Mouse (Mus musculus): ENCODE results near the gene Pipox. TPM values are rescaled to one million over a fixed set of nuclear protein-coding genes. Genes with fewer than 3 reads are reported as not detected.

Pipox gene
- 0.37 and 0.39 TPM in 2 replicates for polyA plus RNA-seq (2012; rRNA removed)

DNA sequence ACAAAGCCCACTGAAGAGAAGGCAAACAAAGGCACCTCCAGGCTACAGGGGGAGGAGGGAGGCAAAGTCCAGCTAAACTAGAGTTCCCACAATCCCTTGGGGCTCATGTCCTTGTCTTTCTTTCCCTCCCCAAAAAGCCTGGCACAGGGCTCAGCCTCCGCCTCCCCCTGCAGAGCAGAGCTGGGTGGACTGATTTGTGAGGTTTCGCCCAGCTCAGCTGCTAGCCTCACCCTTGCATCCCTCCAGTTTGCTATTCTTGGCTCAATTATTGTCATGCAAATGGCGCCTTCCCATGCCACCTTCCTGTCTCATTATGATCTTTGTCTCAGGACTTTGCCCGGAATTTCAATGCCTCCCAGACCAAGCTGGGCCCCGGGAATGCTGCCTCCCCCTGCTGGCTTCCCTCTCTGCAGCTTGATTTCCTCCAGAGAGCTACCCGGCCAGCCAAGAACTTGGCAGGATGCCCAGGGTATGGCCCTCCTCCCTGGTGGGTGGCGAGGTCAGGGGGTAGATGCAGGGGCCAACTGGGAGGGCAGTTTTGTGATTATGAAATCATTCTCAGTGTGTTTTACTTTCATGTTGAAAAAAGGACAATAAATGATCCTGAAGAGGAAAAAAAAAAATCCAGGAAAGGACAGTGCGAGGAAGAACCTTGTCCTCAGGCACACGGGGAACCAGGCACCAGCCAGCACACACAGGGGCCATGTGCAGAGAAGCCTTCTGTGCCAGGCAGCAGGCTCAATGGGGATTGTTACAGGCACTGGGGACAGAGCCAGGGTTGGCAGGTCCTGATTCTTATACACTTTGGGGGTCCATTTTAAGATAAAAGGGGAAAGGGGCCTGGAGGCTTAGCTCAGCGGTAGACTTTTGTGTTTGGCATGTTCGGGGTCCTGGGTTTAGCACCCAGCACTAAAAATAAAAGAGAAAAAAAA is at the start of gene Pipox:
TSS of gene Pipox (minus strand) at position 310 of the 932 bp plus-strand sequence.

GRCm38 (mm10) chr11:77930751-77931540 is 37.0 kb upstream of the Pipox start, which contains the start of gene Sez6:
TSS of gene Sez6 (plus strand) at chr11:77930800.

Other genes with a start within 250 kb of the Pipox start
- gene Nufip2, start 207.9 kb downstream of the Pipox start, polyA plus RNA-seq (2012; rRNA removed), result 3.7 and 4.9 TPM in 2 replicates
- not detected in 2 replicates for gene Cryba1, start 168.8 kb downstream of the Pipox start, polyA plus RNA-seq (2012; rRNA removed)
- gene Myo18a, start 130.8 kb downstream of the Pipox start, polyA plus RNA-seq (2012; rRNA removed), result 65.6 and 67.6 TPM in 2 replicates
- not detected in 2 replicates for gene Gm10277, start 106.3 kb downstream of the Pipox start, polyA plus RNA-seq (2012; rRNA removed)
- 1.1 and 1.7 TPM in 2 replicates for gene Sez6, start 36.7 kb upstream of the Pipox start, polyA plus RNA-seq (2012; rRNA removed)
- gene Phf12, start 88.7 kb upstream of the Pipox start, polyA plus RNA-seq (2012; rRNA removed), result 16.2 and 19.2 TPM in 2 replicates
- 3.2 and 5.0 TPM in 2 replicates for gene Dhrs13, start 138.2 kb upstream of the Pipox start, polyA plus RNA-seq (2012; rRNA removed)
- gene Flot2, start 143.8 kb upstream of the Pipox start, polyA plus RNA-seq (2012; rRNA removed), result 24.7 and 30.1 TPM in 2 replicates
- gene Eral1, start 186.3 kb upstream of the Pipox start, polyA plus RNA-seq (2012; rRNA removed), result 13.7 and 15.4 TPM in 2 replicates
- 8.2 and 9.1 TPM in 2 replicates for gene Fam222b, start 200.6 kb upstream of the Pipox start, polyA plus RNA-seq (2012; rRNA removed)